Mouse (Mus musculus) thymus, adult 2 months (tissue): ENCODE results near the gene Glod4. TPM values are rescaled to one million over a fixed set of nuclear protein-coding genes. Genes with fewer than 3 reads are reported as not detected.

Experiments
- DNase-seq: peaks from one replicate; pipeline ENCODE4 v3.0.0; 2021
- H3K27ac ChIP-seq: fragments of 200-500 bp; 2 replicates; pipeline ENCODE4 v1.5.1; 2012; ENCODE audit warnings: low read length, control low read depth; ENCODE audit not compliant: control insufficient read depth, insufficient read depth
- H3K27me3 ChIP-seq: fragments of 200-500 bp; 2 replicates; pipeline ENCODE4 v1.6.1; 2012; ENCODE audit warnings: mild to moderate bottlenecking, low read length, moderate library complexity, mixed read lengths; ENCODE audit not compliant: control insufficient read depth, insufficient read depth
- H3K36me3 ChIP-seq: fragments of 200-500 bp; 2 replicates; pipeline ENCODE4 v1.6.1; 2012; ENCODE audit warnings: mild to moderate bottlenecking, low read length, moderate library complexity; ENCODE audit not compliant: control insufficient read depth, insufficient read depth
- H3K4me1 ChIP-seq: fragments of 200-500 bp; replicated peaks from 2 replicates; pipeline ENCODE4 v1.6.1; 2012; ENCODE audit warnings: low read length; ENCODE audit not compliant: control insufficient read depth, insufficient read depth
- H3K4me3 ChIP-seq: fragments of 200-500 bp; 2 replicates; pipeline ENCODE4 v1.5.1; 2012; ENCODE audit warnings: mild to moderate bottlenecking, low read length, control low read depth, moderate library complexity; ENCODE audit not compliant: control insufficient read depth, insufficient read depth
- CTCF ChIP-seq: fragments of 200-500 bp; IDR thresholded peaks from 2 replicates; pipeline ENCODE4 v1.5.1; 2012; ENCODE audit warnings: mild to moderate bottlenecking, control low read depth, low read length, moderate library complexity, borderline replicate concordance; ENCODE audit not compliant: control insufficient read depth, poor library complexity, insufficient read depth; ENCODE audit errors: extremely low read depth
- POLR2A ChIP-seq: fragments of 200-500 bp; IDR thresholded peaks from 2 replicates; pipeline ENCODE4 v1.6.1; 2012; ENCODE audit warnings: mild to moderate bottlenecking, low read length, control low read depth, moderate library complexity; ENCODE audit not compliant: control insufficient read depth, poor library complexity, insufficient read depth; ENCODE audit errors: extremely low read depth
- WGBS: fragments of 180-500 bp; shearing (Covaris S2); methylation state at CpG from one replicate; pipeline ENCODE4 v1.1.7; 2018; 5-methylcytosine and 5-hydroxymethylcytosine counted together
- polyA plus RNA-seq: library from polyadenylated mRNA; depleted of rRNA; stranded (reverse); fragments of >200 nt; gene quantifications from 2 replicates; pipeline ENCODE4 v1.2.3, GENCODE M21; 2012

Gene Glod4
- polyA plus RNA-seq, 1 experiment: 6.6 TPM

DNA sequence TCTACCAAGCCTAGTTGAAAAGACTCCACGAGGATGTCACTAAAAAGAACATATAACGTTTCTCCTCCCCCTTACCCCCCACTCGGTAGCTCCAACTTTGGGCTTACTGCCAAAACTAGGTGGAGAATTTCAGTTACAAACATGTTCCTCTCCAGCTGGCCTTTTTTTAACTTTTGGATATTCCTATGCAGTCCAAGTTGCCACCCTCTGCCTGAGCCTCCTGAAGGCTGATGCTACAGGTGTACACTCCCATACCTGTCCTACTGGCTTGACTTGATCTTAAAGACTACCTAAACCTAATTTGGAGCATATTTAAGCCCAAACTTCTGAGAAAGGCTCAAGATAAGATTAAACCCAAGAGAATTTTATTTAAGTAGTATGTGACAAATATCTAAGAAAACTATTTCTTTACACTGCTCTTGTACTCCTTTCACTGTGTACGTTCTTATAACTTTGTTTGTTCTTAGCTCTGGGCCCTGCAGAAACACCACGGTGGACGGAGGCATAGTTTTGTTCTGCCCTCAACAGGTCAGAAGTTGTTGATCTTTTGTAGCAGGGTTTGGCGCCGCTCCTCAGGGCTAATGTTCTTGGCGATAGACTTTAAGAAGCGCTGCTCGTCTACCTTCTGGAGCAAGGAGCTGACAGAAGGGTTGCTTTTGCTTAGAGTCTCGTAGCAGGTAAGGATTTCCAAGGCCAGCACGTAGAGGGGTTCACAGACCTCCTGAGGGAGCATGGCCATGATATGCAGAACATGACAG is 33.1 kb downstream of the Glod4 start:
- DNase-seq: no peak
- TF ChIP-seq CTCF (no peak), POLR2A (no peak)
- WGBS: 88% methylated on average over 13 of the region's 13 CpGs
- Histone ChIP-seq H3K27me3 (no peaks in the 10 kb centered on the region), H3K4me1 (no peaks in the 10 kb centered on the region; the same call in 1 of the 2 replicates), H3K36me3 (peaks cover 14% of the 10 kb centered on the region), H3K4me3 (no peak overlapping the region), H3K27ac (no peak overlapping the region)

DNA sequence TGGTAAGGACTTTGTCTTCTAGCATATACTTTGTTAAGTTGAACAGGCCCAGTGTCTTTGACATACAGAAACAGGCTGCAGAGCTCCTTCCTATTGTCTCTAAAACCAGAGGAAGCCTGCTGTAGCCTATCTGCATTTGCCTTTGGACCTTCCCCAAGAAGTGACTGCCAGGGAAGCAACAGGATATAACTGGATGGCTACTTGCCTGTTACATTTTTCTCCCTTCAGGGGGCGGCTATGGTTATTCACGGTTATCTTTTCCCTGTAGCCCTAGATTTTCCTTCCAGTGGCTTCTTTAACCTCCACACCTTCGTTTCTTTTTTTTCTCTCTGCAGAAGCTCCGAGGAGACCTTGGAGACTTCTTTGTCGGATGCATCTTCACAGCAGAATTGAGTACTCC is 36.7 kb downstream of the Glod4 start:
- no peak for DNase-seq
- no peak overlapping the region for H3K4me3 ChIP-seq
- H3K36me3 ChIP-seq: no peaks in the 10 kb centered on the region; the same call in 1 of the 2 replicates
- 90% methylated on average over 5 of the region's 5 CpGs for WGBS
- no peak overlapping the region for H3K27ac ChIP-seq
- TF ChIP-seq CTCF (no peak), POLR2A (no peak)
- peaks cover 7% of the 10 kb centered on the region for H3K4me1 ChIP-seq
- peaks cover 13% of the 10 kb centered on the region; the same call in 1 of the 2 replicates for H3K27me3 ChIP-seq

DNA sequence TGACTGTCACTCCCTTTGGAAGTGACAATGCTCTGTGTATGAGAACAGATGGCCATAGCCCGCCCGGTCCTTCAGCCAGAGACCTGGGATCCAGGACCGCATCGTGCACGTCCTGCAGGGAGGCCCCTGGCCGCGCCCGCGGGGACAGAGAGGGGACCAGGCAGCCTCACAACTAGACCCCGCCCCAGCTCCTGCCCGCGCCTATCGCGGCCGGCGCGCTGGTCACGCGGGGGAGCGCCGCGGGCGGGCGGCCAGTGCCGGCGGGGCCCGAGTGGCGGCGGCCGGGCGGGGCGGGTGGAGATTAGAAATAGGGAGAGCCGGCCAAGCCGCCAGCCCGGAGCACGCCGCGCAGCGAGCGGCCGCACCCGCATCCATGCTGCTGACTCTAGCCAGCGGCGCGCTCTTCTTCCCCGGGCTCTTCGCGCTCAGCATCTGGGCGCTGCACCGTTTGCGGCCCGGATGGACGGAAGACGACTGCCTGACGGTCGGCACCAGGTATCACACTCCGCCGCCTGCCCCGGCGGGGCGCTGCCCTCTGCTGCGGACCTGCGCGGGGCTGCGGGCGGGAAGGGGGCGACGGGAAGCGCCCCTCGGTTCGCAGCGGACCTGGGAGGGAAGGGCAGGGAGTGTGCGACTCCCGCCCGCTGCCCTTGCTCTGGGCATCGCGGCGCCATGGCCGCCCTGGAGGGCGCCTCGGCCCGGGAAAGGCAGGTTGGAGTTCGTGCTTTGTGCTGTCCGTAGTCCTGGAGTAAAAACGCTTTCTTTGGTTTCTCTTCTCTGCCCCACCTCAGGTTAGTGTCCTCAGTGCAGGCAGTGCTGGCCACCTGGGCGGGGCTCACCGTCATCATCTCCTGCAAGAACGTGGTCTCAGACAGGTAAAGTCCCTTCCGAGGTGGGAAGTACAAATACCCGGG is 41.5 kb downstream of the Glod4 start:
- TF ChIP-seq CTCF (0 out of 2 replicates have a peak, but pooled peaks have one; percentile 13), POLR2A (no peak)
- Histone ChIP-seq H3K27me3 (peaks cover 16% of the 10 kb centered on the region; the same call in 1 of the 2 replicates), H3K36me3 (no peaks in the 10 kb centered on the region), H3K4me3 (peak overlapping the region; percentile 54), H3K4me1 (peaks cover 9% of the 10 kb centered on the region), H3K27ac (no peak overlapping the region)
- peak; percentile 21 for DNase-seq
- WGBS: 2% methylated on average over 89 of the region's 90 CpGs

DNA sequence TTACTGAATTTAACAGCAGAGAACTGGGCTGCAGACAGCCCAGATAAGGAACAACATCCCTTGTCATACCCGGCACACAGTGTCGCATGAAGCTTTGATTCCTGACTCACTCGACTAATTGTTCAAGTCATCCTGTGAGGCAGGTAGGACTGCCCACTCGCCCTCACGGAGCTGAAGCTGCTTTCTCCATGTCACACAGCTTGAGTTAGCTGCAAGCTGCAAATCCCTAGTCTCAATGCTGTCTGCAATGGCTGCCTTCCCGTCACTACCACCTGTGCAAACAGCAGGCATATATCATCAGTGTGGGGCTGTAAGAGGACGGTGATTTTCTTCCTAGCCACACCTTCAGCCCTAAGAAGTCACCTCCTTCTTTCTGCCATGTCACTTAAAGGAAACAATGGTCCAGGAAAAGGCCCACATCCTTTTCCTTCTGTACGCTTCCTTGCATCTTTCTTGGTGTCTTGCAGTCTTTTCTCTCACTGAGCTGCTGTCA is 46.5 kb downstream of the Glod4 start:
- Histone ChIP-seq H3K27me3 (peaks cover 5% of the 10 kb centered on the region; the same call in 1 of the 2 replicates), H3K27ac (no peak overlapping the region), H3K4me1 (peaks cover 4% of the 10 kb centered on the region), H3K4me3 (no peak overlapping the region), H3K36me3 (no peaks in the 10 kb centered on the region)
- WGBS: 92% methylated on average over 8 of the region's 8 CpGs
- TF ChIP-seq POLR2A (no peak), CTCF (no peak)
- no peak for DNase-seq

DNA sequence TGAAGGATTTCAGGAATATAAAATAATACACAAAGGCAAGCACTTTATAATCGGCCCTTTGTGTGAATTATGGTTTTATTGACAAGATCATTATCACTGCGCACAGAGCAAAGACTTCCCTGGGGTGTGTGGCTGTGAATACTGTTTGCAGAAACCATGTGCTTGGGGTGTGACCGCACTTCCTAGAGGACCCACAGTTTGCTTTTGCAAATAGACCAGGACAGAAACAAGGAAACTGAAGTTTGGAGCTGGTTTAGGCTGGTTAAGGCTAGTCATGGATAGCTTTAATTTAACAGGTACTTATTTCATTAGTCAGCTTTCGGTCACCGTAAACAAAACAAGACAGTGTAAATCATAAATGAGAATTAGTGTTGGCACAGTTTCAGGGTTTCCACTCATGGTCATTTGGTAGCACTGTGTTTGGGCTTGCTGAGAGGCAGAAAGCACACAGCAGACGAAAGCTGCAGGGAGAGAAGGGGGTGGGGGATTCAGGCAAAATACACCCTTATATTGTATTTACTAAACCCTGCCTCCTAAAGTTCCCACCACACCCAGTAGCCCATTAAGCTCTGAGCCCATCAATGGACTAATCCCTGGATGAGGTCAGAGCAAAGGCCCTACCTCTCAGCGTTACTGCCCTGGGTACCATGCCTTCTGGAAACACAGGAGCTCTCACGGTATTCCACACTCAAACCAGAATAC is 47.1 kb downstream of the Glod4 start:
- no peaks in the 10 kb centered on the region for H3K27me3 ChIP-seq
- TF ChIP-seq POLR2A (no peak), CTCF (no peak)
- H3K4me1 ChIP-seq: no peaks in the 10 kb centered on the region
- no peak overlapping the region for H3K27ac ChIP-seq
- H3K4me3 ChIP-seq: no peak overlapping the region
- no peak for DNase-seq
- WGBS: 88% methylated on average over 8 of the region's 8 CpGs
- H3K36me3 ChIP-seq: no peaks in the 10 kb centered on the region

DNA sequence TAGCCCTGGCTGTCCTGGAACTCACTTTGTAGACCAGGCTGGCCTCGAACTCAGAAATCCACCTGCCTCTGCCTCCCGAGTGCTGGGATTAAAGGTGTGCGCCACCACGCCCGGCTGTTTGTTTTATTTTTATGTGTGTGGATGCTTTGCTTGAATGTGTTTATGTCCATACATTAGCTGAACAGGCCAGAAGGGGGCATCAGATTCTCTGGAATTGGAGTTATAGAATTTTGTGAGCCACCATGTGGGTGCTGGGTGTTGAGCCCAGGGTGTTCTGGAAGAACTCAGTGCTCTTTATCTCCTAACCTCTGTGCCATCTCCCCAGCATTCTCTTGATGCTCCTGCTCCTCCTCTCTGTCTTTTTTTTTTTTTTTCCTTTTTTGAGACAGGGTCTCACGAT is 56.6 kb downstream of the Glod4 start:
- Histone ChIP-seq H3K27me3 (no peaks in the 10 kb centered on the region), H3K4me1 (no peaks in the 10 kb centered on the region), H3K4me3 (no peak overlapping the region), H3K27ac (no peak overlapping the region), H3K36me3 (no peaks in the 10 kb centered on the region)
- TF ChIP-seq CTCF (no peak), POLR2A (no peak)
- 97% methylated on average over 6 of the region's 6 CpGs for WGBS
- peak; percentile 3 for DNase-seq
